Mouse (Mus musculus) CH12.LX (cell line): ENCODE measurements at regions not wholly inside any gene's neighbourhood (a gene's known extent, or its start where the extent isn't known, plus 50 kb on each side); places are given as distances from the start of the nearest gene placed in this dataset.

ENCODE experiments used
- BHLHE40 ChIP-seq: IDR thresholded peaks from 2 replicates; pipeline ENCODE4 v1.6.1; 2011; ENCODE audit warnings: mild to moderate bottlenecking, low read depth, low read length, improper control_type of control experiment
- CTCF ChIP-seq, 2 experiments: IDR thresholded peaks in 1 of 2; conservative IDR thresholded peaks in 1 of 2; 2 replicates each; pipeline ENCODE4 v1.5.1; 2011 to 2012; ENCODE audit warnings: low read depth in 2 of 2, low read length in 2 of 2, improper control_type of control experiment in 1 of 2, inconsistent platforms in 1 of 2, mild to moderate bottlenecking in 1 of 2, moderate library complexity in 1 of 2
- E2F4 ChIP-seq: IDR thresholded peaks from 2 replicates; pipeline ENCODE4 v1.6.1; 2011; ENCODE audit warnings: low read depth, low read length, improper control_type of control experiment; ENCODE audit not compliant: insufficient replicate concordance
- ELF1 ChIP-seq: IDR thresholded peaks from 2 replicates; pipeline ENCODE4 v1.6.1; 2014; ENCODE audit warnings: low read depth, mild to moderate bottlenecking, inconsistent platforms, low read length, improper control_type of control experiment
- IRF4 ChIP-seq: IDR thresholded peaks from 2 replicates; pipeline ENCODE4 v1.6.1; 2014; ENCODE audit warnings: low read depth, mild to moderate bottlenecking, inconsistent platforms, low read length, improper control_type of control experiment
- KAT2A ChIP-seq: IDR thresholded peaks from 2 replicates; pipeline ENCODE4 v1.6.1; 2012; ENCODE audit warnings: low read length, improper control_type of control experiment, inconsistent platforms; ENCODE audit not compliant: insufficient replicate concordance
- MAZ ChIP-seq: IDR thresholded peaks from 2 replicates; pipeline ENCODE4 v1.6.1; 2012; ENCODE audit warnings: low read depth, mild to moderate bottlenecking, inconsistent platforms, low read length, improper control_type of control experiment, moderate library complexity
- MEF2A ChIP-seq: IDR thresholded peaks from 2 replicates; pipeline ENCODE4 v1.6.1; 2014; ENCODE audit warnings: low read depth, mild to moderate bottlenecking, inconsistent platforms, low read length, improper control_type of control experiment, borderline replicate concordance
- PAX5 ChIP-seq: IDR thresholded peaks from 2 replicates; pipeline ENCODE4 v1.6.1; 2012; ENCODE audit warnings: low read length, inconsistent platforms, mixed read lengths
- POLR2A ChIP-seq: IDR thresholded peaks from 2 replicates; pipeline ENCODE4 v1.6.1; 2011; ENCODE audit warnings: low read depth, mild to moderate bottlenecking, improper control_type of control experiment, low read length
- POLR2AphosphoS2 ChIP-seq: IDR thresholded peaks from 2 replicates; pipeline ENCODE4 v1.6.1; 2011; ENCODE audit warnings: low read depth, low read length, improper control_type of control experiment
- RAD21 ChIP-seq: IDR thresholded peaks from 2 replicates; pipeline ENCODE4 v1.6.1; 2011; ENCODE audit warnings: low read depth, mild to moderate bottlenecking, low read length, improper control_type of control experiment, moderate library complexity
- USF2 ChIP-seq: conservative IDR thresholded peaks from 2 replicates; pipeline ENCODE4 v1.6.1; 2011; ENCODE audit warnings: low read depth, low read length, improper control_type of control experiment

DNA sequence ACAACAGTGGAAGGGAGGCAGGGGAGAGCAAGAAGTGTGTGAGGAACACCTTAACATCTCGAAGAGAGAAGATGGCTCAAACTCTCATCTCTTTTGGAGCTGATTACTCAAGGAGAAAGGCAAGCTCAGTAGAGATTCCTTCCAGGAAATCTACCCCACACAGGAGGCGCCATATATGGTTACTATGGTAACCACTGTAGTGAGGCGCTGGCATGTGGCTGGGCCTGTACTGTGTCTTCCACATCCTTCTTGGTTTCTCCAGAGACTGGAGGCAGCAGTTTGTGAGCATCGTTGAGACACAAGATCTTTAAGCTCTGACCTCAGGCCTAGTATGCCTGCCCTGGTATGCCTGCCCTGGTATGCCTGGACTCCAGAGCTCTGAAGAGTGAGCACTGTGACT is 191.6 kb upstream of the Foxq1 start:
- TF ChIP-seq MAZ: no peak
- TF ChIP-seq POLR2A: no peak
- no peak for TF ChIP-seq CTCF (conservative IDR thresholded peaks at IDR 0.05 in 1 of 2, IDR thresholded peaks at IDR 0.05 in 1 of 2; ENCODE audit: low read depth in 2 of 2, low read length in 2 of 2)
- TF ChIP-seq POLR2AphosphoS2: no peak
- no peak for TF ChIP-seq PAX5
- TF ChIP-seq MEF2A: no peak
- TF ChIP-seq E2F4: no peak
- no peak for TF ChIP-seq BHLHE40
- no peak for TF ChIP-seq USF2
- no peak for TF ChIP-seq IRF4
- TF ChIP-seq ELF1: no peak
- no peak for TF ChIP-seq KAT2A
- TF ChIP-seq RAD21: no peak
